Mouse (Mus musculus): ENCODE results near the gene Fam214a. TPM values are rescaled to one million over a fixed set of nuclear protein-coding genes. Genes with fewer than 3 reads are reported as not detected.
"Not testable (repeated sequence)": the region's sequence is repeated elsewhere in the genome, so short reads cannot be mapped to it uniquely, and the experiment has no call there.

Fam214a gene
- polyA plus RNA-seq, 1 experiment, result 9.1 TPM

- Histone ChIP-seq H3K27ac (ENCODE audit: insufficient read depth, low read length) (no peak overlapping the region), H3K4me3 (ENCODE audit: extremely low read depth, insufficient read depth, insufficient read length) (no peak overlapping the region), H3K27me3 (ENCODE audit: control insufficient read depth, insufficient read depth, low read length) (no peaks in the 10 kb centered on the region), H3K36me3 (ENCODE audit: control insufficient read depth, insufficient read depth, low read length) (no peaks in the 10 kb centered on the region), H3K4me1 (ENCODE audit: control insufficient read depth, insufficient read depth, insufficient read length) (peaks cover 15% of the 10 kb centered on the region)
- WGBS, result 85% methylated on average over 8 of the region's 8 CpGs
- DNase-seq (ENCODE audit: low read depth in 1 of 2, low spot score in 2 of 2), result no peak
- TF ChIP-seq POLR2A (IDR thresholded peaks at IDR 0.05; ENCODE audit: low read depth, low read length) (no peak), CTCF (IDR thresholded peaks at IDR 0.05; ENCODE audit: extremely low read depth, insufficient read depth, insufficient read length, insufficient replicate concordance) (no peak)
These were observed 29.5 kb downstream of the Fam214a start for GRCm38 (mm10) chr9:74982193-74982592.

- H3K4me1 ChIP-seq (ENCODE audit: control insufficient read depth, insufficient read depth, insufficient read length), result peaks cover 15% of the 10 kb centered on the region
- H3K36me3 ChIP-seq (ENCODE audit: control insufficient read depth, insufficient read depth, low read length); H3K4me3 ChIP-seq (ENCODE audit: extremely low read depth, insufficient read depth, insufficient read length); H3K27me3 ChIP-seq (ENCODE audit: control insufficient read depth, insufficient read depth, low read length); H3K27ac ChIP-seq (ENCODE audit: insufficient read depth, low read length); DNase-seq (ENCODE audit: low read depth in 1 of 2, low spot score in 2 of 2): not testable (repeated sequence)
- WGBS, result 92% methylated on average over 1 of the region's 1 CpGs
These were observed 30.0 kb downstream of the Fam214a start for GRCm38 (mm10) chr9:74982722-74983121.

- 44% methylated on average over 14 of the region's 14 CpGs for WGBS
- H3K4me1 ChIP-seq (ENCODE audit: control insufficient read depth, insufficient read depth, insufficient read length), result peaks cover 20% of the 10 kb centered on the region
- DNase-seq (ENCODE audit: low read depth in 1 of 2, low spot score in 2 of 2), result no peak
- TF ChIP-seq POLR2A (IDR thresholded peaks at IDR 0.05; ENCODE audit: low read depth, low read length) (no peak), CTCF (IDR thresholded peaks at IDR 0.05; ENCODE audit: extremely low read depth, insufficient read depth, insufficient read length, insufficient replicate concordance) (no peak)
- peak overlapping the region; percentile 83 for H3K27ac ChIP-seq (ENCODE audit: insufficient read depth, low read length)
- H3K27me3 ChIP-seq (ENCODE audit: control insufficient read depth, insufficient read depth, low read length), result no peaks in the 10 kb centered on the region
- H3K4me3 ChIP-seq (ENCODE audit: extremely low read depth, insufficient read depth, insufficient read length), result no peak overlapping the region
- H3K36me3 ChIP-seq (ENCODE audit: control insufficient read depth, insufficient read depth, low read length), result no peaks in the 10 kb centered on the region
These were observed 32.6 kb downstream of the Fam214a start for GRCm38 (mm10) chr9:74985173-74985715.

GRCm38 (mm10) chr9:74985770-74986169 lies 33.1 kb downstream of the Fam214a start:
- H3K4me1 ChIP-seq (ENCODE audit: control insufficient read depth, insufficient read depth, insufficient read length), result peaks cover 22% of the 10 kb centered on the region
- no peaks in the 10 kb centered on the region for H3K27me3 ChIP-seq (ENCODE audit: control insufficient read depth, insufficient read depth, low read length)
- WGBS, result 24% methylated on average over 2 of the region's 2 CpGs
- H3K4me3 ChIP-seq (ENCODE audit: extremely low read depth, insufficient read depth, insufficient read length), result no peak overlapping the region
- no peaks in the 10 kb centered on the region for H3K36me3 ChIP-seq (ENCODE audit: control insufficient read depth, insufficient read depth, low read length)
- DNase-seq (ENCODE audit: low read depth in 1 of 2, low spot score in 2 of 2), result peak in 1 of 2 experiments; percentile 28
- peak overlapping the region; percentile 83 for H3K27ac ChIP-seq (ENCODE audit: insufficient read depth, low read length)
- TF ChIP-seq CTCF (IDR thresholded peaks at IDR 0.05; ENCODE audit: extremely low read depth, insufficient read depth, insufficient read length, insufficient replicate concordance) (no peak), POLR2A (IDR thresholded peaks at IDR 0.05; ENCODE audit: low read depth, low read length) (no peak)

GRCm38 (mm10) chr9:74988893-74989460 lies 36.3 kb downstream of the Fam214a start:
- no peak for DNase-seq (ENCODE audit: low read depth in 1 of 2, low spot score in 2 of 2)
- H3K4me1 ChIP-seq (ENCODE audit: control insufficient read depth, insufficient read depth, insufficient read length), result peaks cover 22% of the 10 kb centered on the region
- no peak overlapping the region for H3K4me3 ChIP-seq (ENCODE audit: extremely low read depth, insufficient read depth, insufficient read length)
- no peaks in the 10 kb centered on the region for H3K36me3 ChIP-seq (ENCODE audit: control insufficient read depth, insufficient read depth, low read length)
- TF ChIP-seq CTCF (IDR thresholded peaks at IDR 0.05; ENCODE audit: extremely low read depth, insufficient read depth, insufficient read length, insufficient replicate concordance), result no peak
- TF ChIP-seq POLR2A (IDR thresholded peaks at IDR 0.05; ENCODE audit: low read depth, low read length), result no peak
- H3K27ac ChIP-seq (ENCODE audit: insufficient read depth, low read length), result no peak overlapping the region
- WGBS, result 91% methylated on average over 7 of the region's 7 CpGs
- H3K27me3 ChIP-seq (ENCODE audit: control insufficient read depth, insufficient read depth, low read length), result no peaks in the 10 kb centered on the region

GRCm38 (mm10) chr9:74989990-74990389 lies 37.3 kb downstream of the Fam214a start:
- Histone ChIP-seq H3K36me3 (ENCODE audit: control insufficient read depth, insufficient read depth, low read length) (no peaks in the 10 kb centered on the region), H3K27me3 (ENCODE audit: control insufficient read depth, insufficient read depth, low read length) (no peaks in the 10 kb centered on the region), H3K27ac (ENCODE audit: insufficient read depth, low read length) (no peak overlapping the region), H3K4me1 (ENCODE audit: control insufficient read depth, insufficient read depth, insufficient read length) (peaks cover 24% of the 10 kb centered on the region), H3K4me3 (ENCODE audit: extremely low read depth, insufficient read depth, insufficient read length) (no peak overlapping the region)
- no peak for TF ChIP-seq CTCF (IDR thresholded peaks at IDR 0.05; ENCODE audit: extremely low read depth, insufficient read depth, insufficient read length, insufficient replicate concordance)
- no peak for TF ChIP-seq POLR2A (IDR thresholded peaks at IDR 0.05; ENCODE audit: low read depth, low read length)
- 70% methylated on average over 2 of the region's 2 CpGs for WGBS
- no peak for DNase-seq (ENCODE audit: low read depth in 1 of 2, low spot score in 2 of 2)

GRCm38 (mm10) chr9:74994611-74995257 lies 42.0 kb downstream of the Fam214a start:
- WGBS, result 82% methylated on average over 10 of the region's 10 CpGs
- Histone ChIP-seq H3K36me3 (ENCODE audit: control insufficient read depth, insufficient read depth, low read length) (peaks cover 2% of the 10 kb centered on the region; the same call in 1 of the 2 replicates), H3K27ac (ENCODE audit: insufficient read depth, low read length) (no peak overlapping the region), H3K4me1 (ENCODE audit: control insufficient read depth, insufficient read depth, insufficient read length) (peaks cover 3% of the 10 kb centered on the region; the same call in 1 of the 2 replicates), H3K4me3 (ENCODE audit: extremely low read depth, insufficient read depth, insufficient read length) (no peak overlapping the region), H3K27me3 (ENCODE audit: control insufficient read depth, insufficient read depth, low read length) (no peaks in the 10 kb centered on the region)
- no peak for DNase-seq (ENCODE audit: low read depth in 1 of 2, low spot score in 2 of 2)
- TF ChIP-seq CTCF (IDR thresholded peaks at IDR 0.05; ENCODE audit: extremely low read depth, insufficient read depth, insufficient read length, insufficient replicate concordance) (no peak), POLR2A (IDR thresholded peaks at IDR 0.05; ENCODE audit: low read depth, low read length) (no peak)
